8 mouse cellular contexts compared by ENCODE assay signal in the genomic region with DNA sequence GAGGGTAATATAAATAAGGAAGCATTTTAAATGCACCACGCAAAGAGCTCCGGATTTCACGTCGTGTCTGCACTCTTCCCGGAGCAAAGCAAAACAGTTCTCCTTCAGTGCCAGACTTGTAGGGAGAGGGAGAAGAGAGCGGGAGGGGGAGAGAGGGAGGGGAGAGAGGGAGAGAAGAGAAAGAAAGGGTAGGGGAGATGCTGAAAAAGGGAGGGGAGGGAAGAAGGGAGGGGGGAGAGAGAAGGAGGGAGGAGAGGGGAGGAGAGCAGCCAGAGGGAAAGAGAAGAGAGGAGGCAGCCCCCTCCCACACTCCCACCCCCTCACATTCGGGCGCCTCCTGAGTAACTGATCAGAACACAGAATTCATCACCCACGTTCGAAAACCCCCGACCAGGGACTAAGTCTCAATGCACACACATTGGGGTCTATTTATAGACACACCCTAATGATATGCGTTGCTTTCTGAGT.
DNase-seq lines count a peak whose midpoint lies in the region; ATAC-seq and TF ChIP-seq lines count a peak whose summit lies in the region.

No protein-coding gene starts in this region.

- no peak overlapping the region for H3K9ac ChIP-seq in kidney, embryonic 14.5 days (ENCODE audit: low read depth, low read length)
- H3K9ac ChIP-seq in hindbrain, embryonic 13.5 days, result peak overlapping the region; percentile 72
- peak overlapping the region; percentile 60 for H3K9ac ChIP-seq in midbrain, postnatal 0 days (replicated peaks; ENCODE audit: low read length, poor library complexity, severe bottlenecking)

- H3K27me3 ChIP-seq in kidney, embryonic 14.5 days (ENCODE audit: control insufficient read depth, insufficient read depth, low read length), result peaks cover 44% of the 10 kb centered on the region
- 0 out of 2 replicates have a peak, but pooled peaks cover 10% of the 10 kb centered on the region for H3K27me3 ChIP-seq in hindbrain, embryonic 13.5 days
- H3K27me3 ChIP-seq in midbrain, postnatal 0 days (ENCODE audit: insufficient read depth, low read length), result no peaks in the 10 kb centered on the region

- no peak for DNase-seq in kidney, postnatal 14 days
- DNase-seq in embryo, embryonic 10.5 days (ENCODE audit: low spot score), result peak; percentile 75
- DNase-seq in midbrain, postnatal 0 days (ENCODE audit: low spot score), result peak; percentile 64
- no peak for DNase-seq in gastrocnemius, postnatal 10 days
- DNase-seq in right cerebral cortex, postnatal 25 days, result no peak

- H3K4me3 ChIP-seq in kidney, embryonic 14.5 days (ENCODE audit: low read length), result peak overlapping the region; percentile 22
- H3K4me3 ChIP-seq in hindbrain, embryonic 13.5 days, result peak overlapping the region; percentile 38
- H3K4me3 ChIP-seq in midbrain, postnatal 0 days (ENCODE audit: low read depth, low read length), result peak overlapping the region; percentile 42

- no peaks in the 10 kb centered on the region for H3K36me3 ChIP-seq in kidney, embryonic 14.5 days (ENCODE audit: control insufficient read depth, insufficient read depth, low read length)
- no peaks in the 10 kb centered on the region for H3K36me3 ChIP-seq in hindbrain, embryonic 13.5 days
- H3K36me3 ChIP-seq in midbrain, postnatal 0 days (ENCODE audit: insufficient read depth, low read length), result no peaks in the 10 kb centered on the region

- H3K4me1 ChIP-seq in kidney, embryonic 14.5 days (ENCODE audit: control insufficient read depth, insufficient read depth, low read length), result peaks cover 18% of the 10 kb centered on the region; the same call in 1 of the 2 replicates
- H3K4me1 ChIP-seq in hindbrain, embryonic 13.5 days (replicated peaks), result peaks cover 47% of the 10 kb centered on the region
- peaks cover 3% of the 10 kb centered on the region; the same call in 1 of the 2 replicates for H3K4me1 ChIP-seq in midbrain, postnatal 0 days (ENCODE audit: insufficient read depth, low read length)

- H3K27ac ChIP-seq in kidney, embryonic 14.5 days (ENCODE audit: low read depth, low read length), result no peak overlapping the region
- H3K27ac ChIP-seq in hindbrain, embryonic 13.5 days, result peak overlapping the region; percentile 88
- peak overlapping the region; percentile 77 for H3K27ac ChIP-seq in midbrain, postnatal 0 days (ENCODE audit: low read depth, low read length)

- under 1% methylated on average over 12 of the region's 12 CpGs for WGBS in kidney, embryonic 14.5 days
- WGBS in hindbrain, embryonic 13.5 days, result 0% methylated on average over 12 of the region's 12 CpGs
- WGBS in midbrain, postnatal 0 days, result 0% methylated on average over 12 of the region's 12 CpGs

- TF ChIP-seq CTCF in midbrain, postnatal 0 days (IDR thresholded peaks at IDR 0.05), result no peak

- peak overlapping the region; percentile 39 for H3K4me2 ChIP-seq in kidney, embryonic 14.5 days (replicated peaks; ENCODE audit: low read depth, low read length)
- H3K4me2 ChIP-seq in hindbrain, embryonic 13.5 days, result peak overlapping the region; percentile 71
- peak overlapping the region; percentile 74 for H3K4me2 ChIP-seq in midbrain, postnatal 0 days (ENCODE audit: low read depth, low read length, poor library complexity, severe bottlenecking)

- no peaks in the 10 kb centered on the region for H3K9me3 ChIP-seq in kidney, embryonic 14.5 days (ENCODE audit: control insufficient read depth, low read length)
- H3K9me3 ChIP-seq in hindbrain, embryonic 13.5 days, result no peaks in the 10 kb centered on the region
- H3K9me3 ChIP-seq in midbrain, postnatal 0 days (ENCODE audit: low read length), result no peaks in the 10 kb centered on the region

- ATAC-seq in kidney, embryonic 14.5 days (ENCODE audit: low FRiP score, low TSS enrichment), result no peak
- peak; percentile 65 for ATAC-seq in hindbrain, embryonic 13.5 days (ENCODE audit: low FRiP score)
- peak; percentile 63 for ATAC-seq in midbrain, postnatal 0 days (ENCODE audit: low FRiP score)
- no peak for ATAC-seq in CD4-positive, CD25-positive, alpha-beta regulatory T cell, adult 4 months

Comparison
In these comparisons a context has a peak if more than half of its experiments do, and no peak if none do; other contexts are left out.
1. ATAC-seq: peak in hindbrain, embryonic 13.5 days (single experiment) and midbrain, postnatal 0 days (single experiment); none in kidney, embryonic 14.5 days (single experiment) and CD4-positive, CD25-positive, alpha-beta regulatory T cell, adult 4 months (single experiment).
2. DNase-seq: peak in embryo, embryonic 10.5 days (single experiment) and midbrain, postnatal 0 days (single experiment); none in kidney, postnatal 14 days (single experiment), gastrocnemius, postnatal 10 days (single experiment) and right cerebral cortex, postnatal 25 days (single experiment).
3. Peak in every context shown above with its lines, with median percentiles within 50 percentile points of each other: H3K4me2 ChIP-seq and H3K4me3 ChIP-seq.